Mouse (Mus musculus) limb, embryonic 15.5 days (tissue): ENCODE results near the gene Xpot. TPM values are rescaled to one million over a fixed set of nuclear protein-coding genes. Genes with fewer than 3 reads are reported as not detected.

Experiments used
- ATAC-seq: fragments of 200-750 bp; cut with Nextera tagmentation; 2 replicates; pipeline ENCODE4 v1.8.0; 2017; ENCODE audit warnings: low read depth, moderate TSS enrichment; ENCODE audit not compliant: insufficient number of reproducible peaks, low FRiP score, low TSS enrichment
- H3K27ac ChIP-seq: fragments of 300-500 bp; sonication (generic); 2 replicates; pipeline ENCODE4 v1.5.1; 2015; ENCODE audit warnings: moderate library complexity, mild to moderate bottlenecking, inconsistent platforms
- H3K27me3 ChIP-seq: fragments of 300-500 bp; sonication (generic); 2 replicates; pipeline ENCODE4 v1.6.1; 2015; ENCODE audit warnings: inconsistent platforms
- H3K36me3 ChIP-seq: fragments of 300-500 bp; sonication (generic); 2 replicates; pipeline ENCODE4 v1.6.1; 2015; ENCODE audit warnings: inconsistent platforms
- H3K4me1 ChIP-seq: fragments of 300-500 bp; sonication (generic); 2 replicates; pipeline ENCODE4 v1.6.1; 2015; ENCODE audit warnings: inconsistent platforms
- H3K4me2 ChIP-seq: fragments of 300-500 bp; sonication (generic); 2 replicates; pipeline ENCODE4 v1.6.1; 2015; ENCODE audit warnings: mild to moderate bottlenecking, inconsistent platforms
- H3K4me3 ChIP-seq: fragments of 300-500 bp; sonication (generic); 2 replicates; pipeline ENCODE4 v1.5.1; 2015; ENCODE audit warnings: mild to moderate bottlenecking, inconsistent platforms
- H3K9ac ChIP-seq: fragments of 300-500 bp; sonication (generic); 2 replicates; pipeline ENCODE4 v1.6.1; 2015; ENCODE audit warnings: inconsistent platforms
- H3K9me3 ChIP-seq: fragments of 300-500 bp; sonication (generic); 2 replicates; pipeline ENCODE4 v1.6.1; 2016; ENCODE audit warnings: inconsistent platforms
- WGBS: fragments of 180-500 bp; shearing (Covaris S2); methylation state at CpG from one replicate; pipeline ENCODE4 v1.1.7; 2015; 5-methylcytosine and 5-hydroxymethylcytosine counted together
- polyA plus RNA-seq: library from polyadenylated mRNA; unstranded; fragments of >200 nt; fragmentation: Nextera tagmentation; extraction: Ambion mirVana; gene quantifications from 2 replicates; pipeline ENCODE4 v1.2.1, GENCODE M21; 2015

The Xpot gene
- polyA plus RNA-seq, 1 experiment from 2014 or later, result 52.1 TPM

- Histone ChIP-seq H3K9me3 (no peaks in the 10 kb centered on the region), H3K4me1 (peaks cover 11% of the 10 kb centered on the region; the same call in 1 of the 2 replicates), H3K4me2 (peak within 1 kb of the TSS; percentile 63), H3K9ac (peak within 1 kb of the TSS; percentile 87), H3K36me3 (peaks cover 44% of the 10 kb centered on the region), H3K27me3 (no peaks in the 10 kb centered on the region), H3K4me3 (peak within 1 kb of the TSS; percentile 85), H3K27ac (peak within 1 kb of the TSS; percentile 82)
- WGBS, result under 1% methylated on average over 52 of the region's 58 CpGs
- peak; percentile 95 for ATAC-seq
Measured at GRCm38 (mm10) chr10:121586675-121587370, 39.3 kb downstream of the Xpot start, which contains the start of gene Tbk1. TSS of gene Tbk1 (minus strand) at chr10:121586787.

- 2% methylated on average over 46 of the region's 48 CpGs for WGBS
- peak; percentile 58 for ATAC-seq
- no peaks in the 10 kb centered on the region for H3K27me3 ChIP-seq
- peak overlapping the region; percentile 63 for H3K4me2 ChIP-seq
- H3K4me1 ChIP-seq, result peaks cover 11% of the 10 kb centered on the region; the same call in 1 of the 2 replicates
- peak overlapping the region; percentile 87 for H3K9ac ChIP-seq
- H3K27ac ChIP-seq, result peak overlapping the region; percentile 82
- H3K36me3 ChIP-seq, result peaks cover 43% of the 10 kb centered on the region
- H3K4me3 ChIP-seq, result peak overlapping the region; percentile 85
- no peaks in the 10 kb centered on the region for H3K9me3 ChIP-seq
Measured at GRCm38 (mm10) chr10:121585791-121586642, 40.1 kb downstream of the Xpot start.

- H3K4me2 ChIP-seq, result peak overlapping the region; percentile 63
- peak overlapping the region; percentile 85 for H3K4me3 ChIP-seq
- H3K27me3 ChIP-seq, result no peaks in the 10 kb centered on the region
- H3K9ac ChIP-seq, result 0 out of 2 replicates have a peak overlapping the region, but pooled peaks have one; percentile 87
- H3K27ac ChIP-seq, result no peak overlapping the region
- H3K36me3 ChIP-seq, result peaks cover 44% of the 10 kb centered on the region
- H3K4me1 ChIP-seq, result peaks cover 11% of the 10 kb centered on the region; the same call in 1 of the 2 replicates
- 79% methylated on average over 20 of the region's 20 CpGs for WGBS
- no peaks in the 10 kb centered on the region for H3K9me3 ChIP-seq
- no peak for ATAC-seq
Measured at GRCm38 (mm10) chr10:121585056-121585790, 40.9 kb downstream of the Xpot start.

- Histone ChIP-seq H3K27ac (no peak overlapping the region), H3K4me1 (peaks cover 11% of the 10 kb centered on the region; the same call in 1 of the 2 replicates), H3K27me3 (no peaks in the 10 kb centered on the region), H3K4me2 (no peak overlapping the region), H3K36me3 (peaks cover 42% of the 10 kb centered on the region), H3K9me3 (no peaks in the 10 kb centered on the region), H3K4me3 (no peak overlapping the region), H3K9ac (no peak overlapping the region)
- no peak for ATAC-seq
- WGBS, result 92% methylated on average over 10 of the region's 10 CpGs
Measured at GRCm38 (mm10) chr10:121584033-121584432, 42.1 kb downstream of the Xpot start.

- Histone ChIP-seq H3K27ac (no peak overlapping the region), H3K27me3 (no peaks in the 10 kb centered on the region), H3K4me1 (peaks cover 11% of the 10 kb centered on the region; the same call in 1 of the 2 replicates), H3K36me3 (peaks cover 45% of the 10 kb centered on the region), H3K9ac (no peak overlapping the region), H3K4me2 (no peak overlapping the region), H3K9me3 (no peaks in the 10 kb centered on the region), H3K4me3 (no peak overlapping the region)
- 92% methylated on average over 12 of the region's 12 CpGs for WGBS
- ATAC-seq, result no peak
Measured at GRCm38 (mm10) chr10:121583016-121583415, 43.1 kb downstream of the Xpot start.

GRCm38 (mm10) chr10:121582287-121582686 lies 43.8 kb downstream of the Xpot start:
- WGBS, result 96% methylated on average over 8 of the region's 8 CpGs
- Histone ChIP-seq H3K4me1 (peaks cover 9% of the 10 kb centered on the region; the same call in 1 of the 2 replicates), H3K27me3 (no peaks in the 10 kb centered on the region), H3K4me3 (no peak overlapping the region), H3K27ac (no peak overlapping the region), H3K9me3 (no peaks in the 10 kb centered on the region), H3K36me3 (peaks cover 50% of the 10 kb centered on the region), H3K9ac (no peak overlapping the region), H3K4me2 (no peak overlapping the region)
- no peak for ATAC-seq

GRCm38 (mm10) chr10:121581405-121581804 lies 44.7 kb downstream of the Xpot start:
- Histone ChIP-seq H3K9me3 (no peaks in the 10 kb centered on the region), H3K9ac (no peak overlapping the region), H3K27me3 (no peaks in the 10 kb centered on the region), H3K4me1 (peaks cover 9% of the 10 kb centered on the region; the same call in 1 of the 2 replicates), H3K4me3 (no peak overlapping the region), H3K4me2 (no peak overlapping the region), H3K36me3 (peaks cover 51% of the 10 kb centered on the region), H3K27ac (no peak overlapping the region)
- WGBS, result 81% methylated on average over 6 of the region's 6 CpGs
- ATAC-seq, result no peak

- Histone ChIP-seq H3K9ac (no peak overlapping the region), H3K27ac (no peak overlapping the region), H3K4me2 (no peak overlapping the region), H3K27me3 (no peaks in the 10 kb centered on the region), H3K4me3 (no peak overlapping the region), H3K4me1 (peaks cover 4% of the 10 kb centered on the region; the same call in 1 of the 2 replicates), H3K36me3 (peaks cover 62% of the 10 kb centered on the region), H3K9me3 (no peaks in the 10 kb centered on the region)
- 95% methylated on average over 5 of the region's 5 CpGs for whole genome bisulfite sequencing
- ATAC-seq, result no peak
Measured at GRCm38 (mm10) chr10:121580381-121580780, 45.8 kb downstream of the Xpot start.

- H3K27ac ChIP-seq, result no peak overlapping the region
- no peak for ATAC-seq
- H3K36me3 ChIP-seq, result peaks cover 62% of the 10 kb centered on the region
Measured at GRCm38 (mm10) chr10:121576372-121576771, 49.8 kb downstream of the Xpot start.

GRCm38 (mm10) chr10:121571511-121572147 lies 54.5 kb downstream of the Xpot start:
- no peak overlapping the region for H3K27ac ChIP-seq
- 95% methylated on average over 22 of the region's 22 CpGs for WGBS
- no peak overlapping the region for H3K4me2 ChIP-seq
- H3K9me3 ChIP-seq, result no peaks in the 10 kb centered on the region
- H3K9ac ChIP-seq, result no peak overlapping the region
- no peaks in the 10 kb centered on the region for H3K27me3 ChIP-seq
- H3K4me3 ChIP-seq, result no peak overlapping the region
- ATAC-seq, result no peak
- peaks cover 71% of the 10 kb centered on the region for H3K36me3 ChIP-seq
- no peaks in the 10 kb centered on the region for H3K4me1 ChIP-seq

More at GRCm38 (mm10) chr10:121576372-121576771, 49.8 kb downstream of the Xpot start:
- H3K4me1 ChIP-seq, result no peaks in the 10 kb centered on the region
- 88% methylated on average over 9 of the region's 9 CpGs for WGBS
- no peak overlapping the region for H3K4me2 ChIP-seq
- no peak overlapping the region for H3K4me3 ChIP-seq
- H3K27me3 ChIP-seq, result no peaks in the 10 kb centered on the region
- no peak overlapping the region for H3K9ac ChIP-seq
- H3K9me3 ChIP-seq, result no peaks in the 10 kb centered on the region

- Histone ChIP-seq H3K9ac (no peak overlapping the region), H3K27me3 (no peaks in the 10 kb centered on the region), H3K9me3 (no peaks in the 10 kb centered on the region), H3K36me3 (peaks cover 66% of the 10 kb centered on the region), H3K4me2 (no peak overlapping the region), H3K27ac (no peak overlapping the region), H3K4me3 (no peak overlapping the region), H3K4me1 (no peaks in the 10 kb centered on the region)
- ATAC-seq, result no peak
- 88% methylated on average over 3 of the region's 3 CpGs for WGBS
Measured at GRCm38 (mm10) chr10:121571031-121571430, 55.1 kb downstream of the Xpot start.
